Mouse (Mus musculus) intestine, postnatal 0 days (tissue): ENCODE measurements at regions not wholly inside any gene's neighbourhood (a gene's known extent, or its start where the extent isn't known, plus 50 kb on each side); places are given as distances from the start of the nearest gene placed in this dataset.
A peak's percentile ranks its signal among the peaks of the same experiment; 100 is the strongest.

Experiments
- ATAC-seq: fragments of 200-750 bp; cut with Nextera tagmentation; 2 replicates; pipeline ENCODE4 v1.8.0; 2017; ENCODE audit warnings: mild to moderate bottlenecking, moderate TSS enrichment, moderate library complexity
- H3K27ac ChIP-seq: fragments of 300-500 bp; sonication (generic); 2 replicates; pipeline ENCODE4 v1.5.1; 2014; ENCODE audit warnings: mild to moderate bottlenecking, low read depth, low read length, moderate library complexity
- H3K27me3 ChIP-seq: fragments of 300-500 bp; sonication (generic); replicated peaks from 2 replicates; pipeline ENCODE4 v1.6.1; 2014; ENCODE audit warnings: low read length, mixed read lengths; ENCODE audit not compliant: control insufficient read depth, insufficient read depth
- H3K36me3 ChIP-seq: fragments of 300-500 bp; sonication (generic); 2 replicates; pipeline ENCODE4 v1.6.1; 2014; ENCODE audit warnings: mild to moderate bottlenecking, moderate library complexity; ENCODE audit not compliant: control insufficient read depth, insufficient read depth
- H3K4me1 ChIP-seq: fragments of 300-500 bp; sonication (generic); replicated peaks from 2 replicates; pipeline ENCODE4 v1.6.1; 2014; ENCODE audit warnings: antibody characterized with exemption, low read length, mixed read lengths; ENCODE audit not compliant: control insufficient read depth, insufficient read depth
- H3K4me2 ChIP-seq: fragments of 300-500 bp; sonication (generic); replicated peaks from 2 replicates; pipeline ENCODE4 v1.6.1; 2014; ENCODE audit warnings: low read depth, mild to moderate bottlenecking, moderate library complexity
- H3K4me3 ChIP-seq: fragments of 300-500 bp; sonication (generic); 2 replicates; pipeline ENCODE4 v1.5.1; 2014; ENCODE audit warnings: low read depth, low read length
- H3K9ac ChIP-seq: fragments of 300-500 bp; sonication (generic); 2 replicates; pipeline ENCODE4 v1.6.1; 2014; ENCODE audit warnings: mild to moderate bottlenecking, low read depth, low read length
- H3K9me3 ChIP-seq: fragments of 300-500 bp; sonication (generic); 2 replicates; pipeline ENCODE4 v1.6.1; 2016; ENCODE audit warnings: mixed run types; ENCODE audit not compliant: control insufficient read depth
- CTCF ChIP-seq: sonication (generic); IDR thresholded peaks from 2 replicates; pipeline ENCODE4 v1.5.1; 2016; ENCODE audit warnings: low read depth, mild to moderate bottlenecking, control low read depth, antibody characterized with exemption, moderate library complexity
- WGBS: fragments of 180-500 bp; shearing (Covaris S2); extraction: QIAGEN DNeasy Blood & Tissue Kit; methylation state at CpG from one replicate; pipeline ENCODE4 v1.1.7; 2014; 5-methylcytosine and 5-hydroxymethylcytosine counted together

DNA sequence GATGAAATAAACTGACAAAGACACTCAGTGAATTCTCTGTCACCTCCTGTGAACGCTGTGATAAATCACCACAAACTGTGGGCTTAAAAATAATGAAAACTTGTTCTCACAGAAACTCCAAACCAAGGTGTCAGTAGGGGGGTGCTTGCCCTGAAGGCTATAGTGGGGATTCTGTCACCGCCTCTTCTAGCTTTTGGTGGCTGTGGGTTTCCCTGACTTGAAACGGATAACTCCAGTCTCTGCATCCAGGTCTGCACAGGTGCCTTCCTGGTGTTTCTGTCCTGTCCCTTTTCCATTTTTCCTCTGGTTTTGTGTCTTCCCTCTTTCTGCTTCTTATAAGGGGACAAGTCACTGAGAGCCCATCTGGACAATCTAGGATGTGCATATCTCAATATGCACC lies 84.6 kb upstream of the Pgrmc2 start:
- no peak for ATAC-seq
- no peak overlapping the region for H3K9ac ChIP-seq

GRCm38 (mm10) chr3:41164736-41165135 lies 81.9 kb upstream of the Pgrmc2 start:
- TF ChIP-seq CTCF, result no peak
- no peak for ATAC-seq
- Histone ChIP-seq H3K4me1 (no peaks in the 10 kb centered on the region), H3K9ac (no peak overlapping the region), H3K27me3 (no peaks in the 10 kb centered on the region), H3K27ac (no peak overlapping the region), H3K9me3 (no peaks in the 10 kb centered on the region), H3K4me3 (no peak overlapping the region), H3K4me2 (no peak overlapping the region), H3K36me3 (no peaks in the 10 kb centered on the region)
- WGBS, result 92% methylated on average over 7 of the region's 7 CpGs

More for the DNA sequence above, 84.6 kb upstream of the Pgrmc2 start:
- Histone ChIP-seq H3K4me2 (no peak overlapping the region), H3K36me3 (no peaks in the 10 kb centered on the region), H3K4me3 (no peak overlapping the region), H3K27me3 (no peaks in the 10 kb centered on the region), H3K4me1 (no peaks in the 10 kb centered on the region; the same call in 1 of the 2 replicates), H3K9me3 (no peaks in the 10 kb centered on the region), H3K27ac (no peak overlapping the region)
- WGBS, result 97% methylated on average over 3 of the region's 3 CpGs
- TF ChIP-seq CTCF, result no peak

GRCm38 (mm10) chr3:41163767-41164166 lies 80.9 kb upstream of the Pgrmc2 start:
- no peak for ATAC-seq
- Histone ChIP-seq H3K4me1 (no peaks in the 10 kb centered on the region), H3K9ac (no peak overlapping the region), H3K27ac (no peak overlapping the region), H3K36me3 (no peaks in the 10 kb centered on the region), H3K4me3 (no peak overlapping the region), H3K9me3 (no peaks in the 10 kb centered on the region), H3K4me2 (no peak overlapping the region), H3K27me3 (no peaks in the 10 kb centered on the region)
- 57% methylated on average over 3 of the region's 3 CpGs for WGBS
- no peak for TF ChIP-seq CTCF

- Histone ChIP-seq H3K4me2 (no peak overlapping the region), H3K27me3 (no peaks in the 10 kb centered on the region), H3K36me3 (no peaks in the 10 kb centered on the region), H3K4me3 (no peak overlapping the region), H3K4me1 (no peaks in the 10 kb centered on the region), H3K27ac (no peak overlapping the region), H3K9ac (no peak overlapping the region), H3K9me3 (no peaks in the 10 kb centered on the region)
- no peak for TF ChIP-seq CTCF
- no peak for ATAC-seq
- WGBS, result 93% methylated on average over 1 of the region's 1 CpGs
Measured at GRCm38 (mm10) chr3:41162514-41162913, 79.7 kb upstream of the Pgrmc2 start.

DNA sequence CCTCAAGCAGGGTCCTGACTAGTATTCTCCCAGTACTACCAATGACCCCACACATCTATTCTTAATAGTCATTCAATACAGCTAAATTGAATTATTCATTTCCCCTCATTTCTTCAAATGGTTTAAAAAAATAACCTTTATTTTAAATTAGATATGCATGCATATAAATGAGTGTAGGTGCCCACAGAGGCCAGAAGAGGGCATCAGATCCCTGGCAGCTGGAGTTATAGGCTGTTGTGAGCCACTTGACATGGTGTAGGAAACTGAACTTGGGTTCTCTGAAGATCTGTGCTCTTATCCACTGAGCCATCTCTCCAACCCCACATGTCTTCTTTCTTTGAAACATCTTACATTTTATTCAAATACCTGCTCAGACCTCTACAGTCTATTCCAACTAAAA lies 77.8 kb upstream of the Pgrmc2 start:
- no peak overlapping the region for H3K4me3 ChIP-seq

DNA sequence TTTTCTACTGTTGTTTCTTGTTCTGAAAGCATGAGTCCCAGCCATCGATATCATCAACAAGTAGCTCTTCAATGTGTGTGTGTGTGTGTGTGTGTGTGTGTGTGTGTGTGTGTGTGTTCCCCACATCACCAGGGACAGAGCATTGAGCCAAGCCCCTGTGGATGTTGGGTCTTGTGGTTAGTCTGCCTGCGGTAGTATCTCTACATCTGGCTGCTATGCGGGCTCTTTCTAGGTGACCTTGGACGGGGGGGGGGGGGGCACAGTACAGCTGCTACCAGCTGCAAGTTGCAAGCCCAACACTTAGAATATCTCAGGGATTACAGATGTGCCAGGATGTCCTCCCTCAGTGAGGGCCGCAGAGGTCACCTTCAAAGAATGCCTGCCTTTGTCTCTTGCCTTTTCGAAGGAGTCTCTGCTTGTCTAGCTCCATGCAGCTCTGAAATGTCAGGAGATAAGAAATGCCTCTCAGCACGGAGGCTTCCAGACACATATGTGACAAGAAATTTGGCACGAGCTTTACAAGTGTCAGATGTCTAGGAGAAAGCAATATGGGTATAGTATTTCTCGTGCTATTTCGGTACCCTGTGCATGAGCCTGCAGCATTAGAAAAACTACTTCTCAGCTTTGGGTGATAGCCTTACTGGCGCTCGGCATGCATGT lies 75.6 kb upstream of the Pgrmc2 start:
- no peaks in the 10 kb centered on the region for H3K36me3 ChIP-seq
- H3K9me3 ChIP-seq, result no peaks in the 10 kb centered on the region
- H3K4me3 ChIP-seq, result no peak overlapping the region
- ATAC-seq, result no peak
- H3K4me1 ChIP-seq, result no peaks in the 10 kb centered on the region
- 71% methylated on average over 12 of the region's 12 CpGs for WGBS
- H3K27me3 ChIP-seq, result no peaks in the 10 kb centered on the region
- H3K9ac ChIP-seq, result no peak overlapping the region
- TF ChIP-seq CTCF, result no peak
- H3K27ac ChIP-seq, result no peak overlapping the region
- no peak overlapping the region for H3K4me2 ChIP-seq

More for the DNA sequence above, 77.8 kb upstream of the Pgrmc2 start:
- H3K27me3 ChIP-seq, result no peaks in the 10 kb centered on the region
- H3K4me1 ChIP-seq, result no peaks in the 10 kb centered on the region
- H3K9ac ChIP-seq, result no peak overlapping the region
- ATAC-seq, result no peak
- no peak overlapping the region for H3K27ac ChIP-seq
- no peaks in the 10 kb centered on the region for H3K36me3 ChIP-seq
- H3K9me3 ChIP-seq, result no peaks in the 10 kb centered on the region
- no peak overlapping the region for H3K4me2 ChIP-seq
- TF ChIP-seq CTCF, result peak; percentile 52

DNA sequence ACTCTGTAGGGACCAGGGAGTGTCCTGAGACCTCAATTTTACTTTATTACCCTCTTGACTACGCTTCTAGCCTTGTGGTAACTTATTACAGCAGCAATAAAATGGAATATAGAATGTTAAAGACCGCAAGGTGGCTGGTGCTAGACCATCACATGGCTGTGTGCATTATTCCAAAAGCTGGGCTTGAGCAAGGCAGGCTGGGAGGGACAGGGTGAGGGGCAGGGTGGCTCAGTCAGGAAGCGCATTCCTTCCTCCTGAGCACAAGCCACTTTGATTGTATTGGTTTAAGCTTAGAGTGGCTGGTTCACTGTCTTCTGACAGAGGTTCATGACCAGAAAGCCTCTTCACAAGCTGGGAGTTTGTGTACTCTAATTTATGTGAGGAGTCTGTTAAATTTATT lies 74.6 kb upstream of the Pgrmc2 start:
- no peak overlapping the region for H3K9ac ChIP-seq
- TF ChIP-seq CTCF, result no peak
- WGBS, result 59% methylated on average over 3 of the region's 3 CpGs
- no peaks in the 10 kb centered on the region for H3K4me1 ChIP-seq
- no peak overlapping the region for H3K27ac ChIP-seq
- ATAC-seq, result no peak
- H3K4me2 ChIP-seq, result no peak overlapping the region
- H3K9me3 ChIP-seq, result no peaks in the 10 kb centered on the region
- no peaks in the 10 kb centered on the region for H3K36me3 ChIP-seq
- no peaks in the 10 kb centered on the region for H3K27me3 ChIP-seq
- H3K4me3 ChIP-seq, result no peak overlapping the region
